Comparison of ENCODE assay signal across 8 mouse cellular contexts in genomic region chr7:89980485-89981422, GRCm38 (mm10). TPM values are rescaled to one million over a fixed set of nuclear protein-coding genes. Genes with fewer than 3 reads are reported as not detected.
DNase-seq lines count a peak whose midpoint lies in the region; ATAC-seq lines count a peak whose summit lies in the region.

TSS of gene Eed (minus strand) at chr7:89980983.

- peak within 1 kb of the TSS; percentile 93 for H3K9ac ChIP-seq in heart, embryonic 13.5 days
- H3K9ac ChIP-seq in liver, embryonic 12.5 days, result peak within 1 kb of the TSS; percentile 97
- peak within 1 kb of the TSS; percentile 88 for H3K9ac ChIP-seq in stomach, embryonic 15.5 days

- DNase-seq in CD4-positive helper T cell, adult 2 months (ENCODE audit: low read depth, low spot score), result peak; percentile 97
- DNase-seq in brain, embryonic 18.5 days (ENCODE audit: low read depth, low spot score), result peak; percentile 89
- peak; percentile 97 for DNase-seq in kidney, postnatal 10 days
- peak; percentile 94 to 95 for DNase-seq in natural killer cell, adult 2 months (ENCODE audit: low spot score in 2 of 2)

- peak within 1 kb of the TSS; percentile 81 for H3K4me3 ChIP-seq in heart, embryonic 13.5 days
- H3K4me3 ChIP-seq in liver, embryonic 12.5 days, result peak within 1 kb of the TSS; percentile 96
- H3K4me3 ChIP-seq in stomach, embryonic 15.5 days (replicated peaks), result peak within 1 kb of the TSS; percentile 86

- H3K36me3 ChIP-seq in heart, embryonic 13.5 days, result peaks cover 13% of the 10 kb centered on the region
- H3K36me3 ChIP-seq in liver, embryonic 12.5 days, result peaks cover 17% of the 10 kb centered on the region
- H3K36me3 ChIP-seq in stomach, embryonic 15.5 days, result peaks cover 5% of the 10 kb centered on the region

- no peaks in the 10 kb centered on the region for H3K9me3 ChIP-seq in heart, embryonic 13.5 days
- no peaks in the 10 kb centered on the region for H3K9me3 ChIP-seq in liver, embryonic 12.5 days (replicated peaks)
- H3K9me3 ChIP-seq in stomach, embryonic 15.5 days, result no peaks in the 10 kb centered on the region

- H3K27ac ChIP-seq in heart, embryonic 13.5 days (replicated peaks), result peak within 1 kb of the TSS; percentile 99
- peak within 1 kb of the TSS; percentile 99 for H3K27ac ChIP-seq in liver, embryonic 12.5 days
- H3K27ac ChIP-seq in stomach, embryonic 15.5 days, result peak within 1 kb of the TSS; percentile 100

- H3K4me1 ChIP-seq in heart, embryonic 13.5 days, result peaks cover 20% of the 10 kb centered on the region
- peaks cover 32% of the 10 kb centered on the region for H3K4me1 ChIP-seq in liver, embryonic 12.5 days
- 0 out of 2 replicates have a peak, but pooled peaks cover 6% of the 10 kb centered on the region for H3K4me1 ChIP-seq in stomach, embryonic 15.5 days

- ATAC-seq in erythroid progenitor cell, adult 5-6 weeks (replicated peaks; ENCODE audit: low FRiP score, poor library complexity, severe bottlenecking), result peak; percentile 94
- ATAC-seq in heart, embryonic 13.5 days (ENCODE audit: extremely low read depth, insufficient number of reproducible peaks, low FRiP score, low TSS enrichment), result peak; percentile 83
- peak; percentile 85 for ATAC-seq in liver, embryonic 12.5 days
- ATAC-seq in stomach, embryonic 15.5 days (ENCODE audit: insufficient read depth, low FRiP score, low read depth), result peak; percentile 88

- WGBS in heart, embryonic 13.5 days, result 0% methylated on average over 66 of the region's 87 CpGs
- under 1% methylated on average over 87 of the region's 87 CpGs for WGBS in liver, embryonic 12.5 days (ENCODE audit: insufficient replicate concordance)
- WGBS in stomach, embryonic 15.5 days, result under 1% methylated on average over 86 of the region's 87 CpGs

- H3K27me3 ChIP-seq in heart, embryonic 13.5 days (replicated peaks), result no peaks in the 10 kb centered on the region
- no peaks in the 10 kb centered on the region for H3K27me3 ChIP-seq in liver, embryonic 12.5 days (replicated peaks)
- H3K27me3 ChIP-seq in stomach, embryonic 15.5 days (replicated peaks), result no peaks in the 10 kb centered on the region

- peak within 1 kb of the TSS; percentile 84 for H3K4me2 ChIP-seq in heart, embryonic 13.5 days
- H3K4me2 ChIP-seq in liver, embryonic 12.5 days, result peak within 1 kb of the TSS; percentile 76
- peak within 1 kb of the TSS; percentile 63 for H3K4me2 ChIP-seq in stomach, embryonic 15.5 days

RNA-seq across cellular contexts. Expression of gene Eed, which starts in this region (rescaled TPM):
- total RNA-seq in erythroid progenitor cell, adult 5-6 weeks (2015; ENCODE audit: low replicate concordance), result 96.0 and 143 TPM in 2 replicates
- 68.2 and 143 TPM in 2 replicates for total RNA-seq in erythroid progenitor cell, adult 5-6 weeks (2017; ENCODE audit: low replicate concordance)
- 42.0 and 45.5 TPM in 2 replicates for polyA plus RNA-seq in heart, embryonic 13.5 days (2015; fragmentation: Nextera tagmentation; extraction: Ambion mirVana)
- polyA plus RNA-seq in liver, embryonic 12.5 days (2016; fragmentation: Nextera tagmentation; extraction: Ambion mirVana), result 58.1 and 61.5 TPM in 2 replicates
- polyA plus RNA-seq in stomach, embryonic 15.5 days (2015; fragmentation: Nextera tagmentation; extraction: Ambion mirVana), result 68.5 and 71.8 TPM in 2 replicates

Comparison
In these comparisons a context has a peak if more than half of its experiments do, and no peak if none do; other contexts are left out.
1. Peak in every context shown above with its lines: DNase-seq, ATAC-seq, H3K4me3 ChIP-seq and H3K27ac ChIP-seq.